Mouse (Mus musculus): ENCODE measurements at regions not wholly inside any gene's neighbourhood (a gene's known extent, or its start where the extent isn't known, plus 50 kb on each side); places are given as distances from the start of the nearest gene placed in this dataset.
A peak's percentile ranks its signal among the peaks of the same experiment; 100 is the strongest.
"Not testable (repeated sequence)": the region's sequence is repeated elsewhere in the genome, so short reads cannot be mapped to it uniquely, and the experiment has no call there.

- H3K9ac ChIP-seq (replicated peaks; ENCODE audit: low read depth, low read length); H3K4me2 ChIP-seq (replicated peaks; ENCODE audit: low read depth, low read length); H3K27ac ChIP-seq (ENCODE audit: low read length); H3K4me3 ChIP-seq (ENCODE audit: low read depth, low read length); H3K9me3 ChIP-seq (ENCODE audit: control insufficient read depth, low read depth, low read length); H3K4me1 ChIP-seq (ENCODE audit: control insufficient read depth, insufficient read depth, low read length); H3K27me3 ChIP-seq (ENCODE audit: control insufficient read depth, insufficient read depth, low read length); H3K36me3 ChIP-seq (ENCODE audit: control insufficient read depth, insufficient read depth, low read length): not testable (repeated sequence)
- ATAC-seq (ENCODE audit: insufficient number of reproducible peaks, insufficient read depth, low FRiP score, low read depth): peak; percentile 80
- WGBS: 33% methylated on average over 8 of the region's 9 CpGs
Observed at GRCm38 (mm10) chr17:13504827-13505268, 150.5 kb downstream of the Tcp10c start.

- not testable (repeated sequence) for H3K27ac ChIP-seq (ENCODE audit: low read length); H3K9me3 ChIP-seq (ENCODE audit: control insufficient read depth, low read depth, low read length); H3K9ac ChIP-seq (replicated peaks; ENCODE audit: low read depth, low read length); H3K4me2 ChIP-seq (replicated peaks; ENCODE audit: low read depth, low read length); H3K4me3 ChIP-seq (ENCODE audit: low read depth, low read length); H3K27me3 ChIP-seq (ENCODE audit: control insufficient read depth, insufficient read depth, low read length); ATAC-seq (ENCODE audit: insufficient number of reproducible peaks, insufficient read depth, low FRiP score, low read depth); H3K36me3 ChIP-seq (ENCODE audit: control insufficient read depth, insufficient read depth, low read length); H3K4me1 ChIP-seq (ENCODE audit: control insufficient read depth, insufficient read depth, low read length)
- WGBS: 20% methylated on average over 2 of the region's 3 CpGs
Observed at GRCm38 (mm10) chr17:13507397-13508063, 153.2 kb downstream of the Tcp10c start.

GRCm38 (mm10) chr17:13519409-13520201, 165.2 kb downstream of the Tcp10c start:
- H3K9ac ChIP-seq (replicated peaks; ENCODE audit: low read depth, low read length); H3K4me3 ChIP-seq (ENCODE audit: low read depth, low read length); H3K36me3 ChIP-seq (ENCODE audit: control insufficient read depth, insufficient read depth, low read length); H3K4me1 ChIP-seq (ENCODE audit: control insufficient read depth, insufficient read depth, low read length); H3K27me3 ChIP-seq (ENCODE audit: control insufficient read depth, insufficient read depth, low read length); H3K27ac ChIP-seq (ENCODE audit: low read length); H3K4me2 ChIP-seq (replicated peaks; ENCODE audit: low read depth, low read length); ATAC-seq (ENCODE audit: insufficient number of reproducible peaks, insufficient read depth, low FRiP score, low read depth); H3K9me3 ChIP-seq (ENCODE audit: control insufficient read depth, low read depth, low read length): not testable (repeated sequence)
- 87% methylated on average over 4 of the region's 5 CpGs for WGBS

GRCm38 (mm10) chr17:13532579-13532978, 178.2 kb downstream of the Tcp10c start:
- H3K27me3 ChIP-seq (ENCODE audit: control insufficient read depth, insufficient read depth, low read length); H3K9me3 ChIP-seq (ENCODE audit: control insufficient read depth, low read depth, low read length); H3K4me3 ChIP-seq (ENCODE audit: low read depth, low read length); H3K36me3 ChIP-seq (ENCODE audit: control insufficient read depth, insufficient read depth, low read length); H3K27ac ChIP-seq (ENCODE audit: low read length); H3K4me1 ChIP-seq (ENCODE audit: control insufficient read depth, insufficient read depth, low read length); H3K4me2 ChIP-seq (replicated peaks; ENCODE audit: low read depth, low read length); ATAC-seq (ENCODE audit: insufficient number of reproducible peaks, insufficient read depth, low FRiP score, low read depth); H3K9ac ChIP-seq (replicated peaks; ENCODE audit: low read depth, low read length): not testable (repeated sequence)
- WGBS: 82% methylated on average over 5 of the region's 5 CpGs

- H3K4me1 ChIP-seq (ENCODE audit: control insufficient read depth, insufficient read depth, low read length): no peaks in the 10 kb centered on the region
- 77% methylated on average over 7 of the region's 7 CpGs for WGBS
- ATAC-seq (ENCODE audit: insufficient number of reproducible peaks, insufficient read depth, low FRiP score, low read depth): no peak
- no peak overlapping the region for H3K4me2 ChIP-seq (replicated peaks; ENCODE audit: low read depth, low read length)
- H3K27ac ChIP-seq (ENCODE audit: low read length): no peak overlapping the region
- no peaks in the 10 kb centered on the region for H3K27me3 ChIP-seq (ENCODE audit: control insufficient read depth, insufficient read depth, low read length)
- no peak overlapping the region for H3K4me3 ChIP-seq (ENCODE audit: low read depth, low read length)
- H3K9ac ChIP-seq (replicated peaks; ENCODE audit: low read depth, low read length): no peak overlapping the region
- H3K9me3 ChIP-seq (ENCODE audit: control insufficient read depth, low read depth, low read length): peaks cover 45% of the 10 kb centered on the region
- no peaks in the 10 kb centered on the region for H3K36me3 ChIP-seq (ENCODE audit: control insufficient read depth, insufficient read depth, low read length)
Observed at GRCm38 (mm10) chr17:13540446-13541241, 186.3 kb downstream of the Tcp10c start.

- Histone ChIP-seq H3K27ac (ENCODE audit: low read length) (no peak overlapping the region), H3K27me3 (ENCODE audit: control insufficient read depth, insufficient read depth, low read length) (no peaks in the 10 kb centered on the region), H3K4me1 (ENCODE audit: control insufficient read depth, insufficient read depth, low read length) (no peaks in the 10 kb centered on the region), H3K9ac (replicated peaks; ENCODE audit: low read depth, low read length) (no peak overlapping the region), H3K4me2 (replicated peaks; ENCODE audit: low read depth, low read length) (no peak overlapping the region), H3K4me3 (ENCODE audit: low read depth, low read length) (no peak overlapping the region), H3K9me3 (ENCODE audit: control insufficient read depth, low read depth, low read length) (peaks cover 46% of the 10 kb centered on the region), H3K36me3 (ENCODE audit: control insufficient read depth, insufficient read depth, low read length) (no peaks in the 10 kb centered on the region)
- ATAC-seq (ENCODE audit: insufficient number of reproducible peaks, insufficient read depth, low FRiP score, low read depth): no peak
- 68% methylated on average over 12 of the region's 12 CpGs for WGBS
Observed at GRCm38 (mm10) chr17:13541249-13541648, 186.9 kb downstream of the Tcp10c start.

GRCm38 (mm10) chr17:13542261-13542660, 187.9 kb downstream of the Tcp10c start:
- Histone ChIP-seq H3K27me3 (ENCODE audit: control insufficient read depth, insufficient read depth, low read length) (no peaks in the 10 kb centered on the region), H3K9ac (replicated peaks; ENCODE audit: low read depth, low read length) (no peak overlapping the region), H3K36me3 (ENCODE audit: control insufficient read depth, insufficient read depth, low read length) (no peaks in the 10 kb centered on the region), H3K4me1 (ENCODE audit: control insufficient read depth, insufficient read depth, low read length) (no peaks in the 10 kb centered on the region), H3K4me2 (replicated peaks; ENCODE audit: low read depth, low read length) (no peak overlapping the region), H3K4me3 (ENCODE audit: low read depth, low read length) (no peak overlapping the region), H3K9me3 (ENCODE audit: control insufficient read depth, low read depth, low read length) (peaks cover 56% of the 10 kb centered on the region), H3K27ac (ENCODE audit: low read length) (no peak overlapping the region)
- no peak for ATAC-seq (ENCODE audit: insufficient number of reproducible peaks, insufficient read depth, low FRiP score, low read depth)

- 74% methylated on average over 10 of the region's 10 CpGs for WGBS
- no peak for ATAC-seq (ENCODE audit: insufficient number of reproducible peaks, insufficient read depth, low FRiP score, low read depth)
- no peaks in the 10 kb centered on the region for H3K4me1 ChIP-seq (ENCODE audit: control insufficient read depth, insufficient read depth, low read length)
- no peak overlapping the region for H3K4me3 ChIP-seq (ENCODE audit: low read depth, low read length)
- H3K4me2 ChIP-seq (replicated peaks; ENCODE audit: low read depth, low read length): no peak overlapping the region
- H3K9ac ChIP-seq (replicated peaks; ENCODE audit: low read depth, low read length): no peak overlapping the region
- peaks cover 59% of the 10 kb centered on the region for H3K9me3 ChIP-seq (ENCODE audit: control insufficient read depth, low read depth, low read length)
- no peaks in the 10 kb centered on the region for H3K36me3 ChIP-seq (ENCODE audit: control insufficient read depth, insufficient read depth, low read length)
- H3K27me3 ChIP-seq (ENCODE audit: control insufficient read depth, insufficient read depth, low read length): no peaks in the 10 kb centered on the region
- H3K27ac ChIP-seq (ENCODE audit: low read length): no peak overlapping the region
Observed at GRCm38 (mm10) chr17:13542856-13543255, 188.5 kb downstream of the Tcp10c start.
